Mouse (Mus musculus): Measurements from ENCODE around the gene Kcnip4.

DNA sequence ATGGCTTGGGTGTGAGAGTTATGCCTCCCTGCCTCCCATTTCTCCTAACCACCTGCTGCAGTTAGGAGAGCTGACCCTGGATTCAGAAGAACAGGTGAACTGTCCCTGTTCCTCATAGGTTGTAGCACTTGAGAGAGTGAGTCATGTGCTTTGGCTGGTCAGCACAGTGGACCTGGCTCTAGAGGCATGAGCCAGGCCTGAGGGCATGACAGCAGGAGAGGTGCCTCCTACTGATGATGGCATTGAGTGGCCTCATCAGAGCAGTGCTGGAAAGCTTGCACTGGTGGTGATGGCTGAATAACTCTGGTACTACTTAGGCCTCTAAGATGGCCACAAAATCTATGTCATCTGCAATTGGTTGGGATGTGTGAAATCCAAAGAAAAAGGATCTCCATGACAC is 776.1 kb downstream of the Kcnip4 start:
- no peak for TF ChIP-seq CTCF (IDR thresholded peaks at IDR 0.05; ENCODE audit: borderline replicate concordance, control insufficient read depth, extremely low read depth, insufficient read depth, low read length, poor library complexity)
- no peak for TF ChIP-seq POLR2A (IDR thresholded peaks at IDR 0.05; ENCODE audit: control insufficient read depth, extremely low read depth, insufficient read depth, low read length, poor library complexity)

Measured in thymus, adult 2 months (tissue).